Mouse (Mus musculus): ENCODE measurements around the gene 1700028P14Rik. TPM values are rescaled to one million over a fixed set of nuclear protein-coding genes. Genes with fewer than 3 reads are reported as not detected.

Gene 1700028P14Rik
- polyA plus RNA-seq, 1 experiment from 2014 or later, result 0.22 TPM

DNA sequence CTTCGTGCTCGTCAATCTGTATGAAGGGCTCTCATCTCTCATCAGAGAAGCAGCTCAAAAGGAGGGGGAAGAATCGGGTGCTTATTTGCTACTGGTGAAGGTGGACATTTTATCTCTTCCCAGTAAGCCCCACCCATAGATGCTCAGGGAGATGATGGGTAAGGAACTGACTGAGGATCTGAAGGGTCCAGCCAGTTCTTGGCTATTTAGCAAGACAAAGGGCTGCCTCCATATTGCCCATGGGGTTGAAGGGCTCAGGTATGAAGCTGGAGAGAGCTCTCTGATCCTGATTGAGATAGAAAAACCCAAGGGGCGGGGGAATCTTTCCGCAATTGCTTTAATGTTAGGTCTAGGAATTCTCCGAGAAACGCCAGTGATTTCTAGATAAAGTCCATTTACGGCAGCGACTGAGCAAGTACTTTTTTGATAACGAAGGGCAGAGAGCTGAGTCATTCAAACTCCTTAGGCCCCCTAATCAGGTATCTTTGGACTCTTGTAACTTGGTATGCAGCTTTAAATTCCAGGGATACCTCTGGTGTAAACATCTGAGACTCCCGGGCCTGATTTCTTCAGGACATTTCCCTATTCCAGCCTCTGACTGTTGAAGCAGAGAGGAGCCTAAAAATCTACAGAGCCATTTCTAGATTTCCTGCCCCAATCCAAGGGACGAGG lies 4.8 kb upstream of the 1700028P14Rik start:
- H3K4me3 ChIP-seq, result no peak overlapping the region
- H3K27me3 ChIP-seq (replicated peaks; ENCODE audit: low read depth, poor library complexity, severe bottlenecking), result no peaks in the 10 kb centered on the region; the same call in 1 of the 2 replicates
- no peaks in the 10 kb centered on the region for H3K36me3 ChIP-seq (replicated peaks)
- H3K27ac ChIP-seq (replicated peaks), result no peak overlapping the region
- H3K9me3 ChIP-seq, result no peaks in the 10 kb centered on the region
- H3K4me1 ChIP-seq, result peaks cover 7% of the 10 kb centered on the region
- DNase-seq (ENCODE audit: low spot score), result no peak
- 65% methylated on average over 12 of the region's 12 CpGs for WGBS

DNA sequence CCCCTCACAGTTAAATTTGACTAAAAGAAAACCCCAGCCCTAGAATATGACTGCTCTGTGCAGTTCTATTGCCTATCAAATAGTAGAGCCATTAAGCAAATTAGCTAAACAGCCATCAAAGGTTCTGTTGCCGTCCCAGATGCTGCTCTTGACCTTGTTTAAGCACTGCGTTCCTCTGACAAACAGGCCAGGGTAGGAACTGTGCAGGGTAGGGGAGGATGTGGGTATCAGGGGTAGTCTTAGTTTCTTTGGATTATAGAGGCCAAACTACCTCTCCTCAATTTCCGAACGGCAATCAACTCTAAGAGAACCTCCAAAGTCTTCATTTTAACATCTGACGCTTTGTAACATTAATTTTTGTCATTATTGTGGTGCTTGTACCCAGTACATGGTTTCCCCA lies 542 bp upstream of the 1700028P14Rik start:
- no peak overlapping the region for H3K27ac ChIP-seq (replicated peaks)
- H3K27me3 ChIP-seq (replicated peaks; ENCODE audit: low read depth, poor library complexity, severe bottlenecking), result peaks cover 11% of the 10 kb centered on the region
- no peaks in the 10 kb centered on the region for H3K9me3 ChIP-seq
- no peak for DNase-seq (ENCODE audit: low spot score)
- peaks cover 8% of the 10 kb centered on the region for H3K4me1 ChIP-seq
- no peak overlapping the region for H3K4me3 ChIP-seq
- H3K36me3 ChIP-seq (replicated peaks), result no peaks in the 10 kb centered on the region
- WGBS, result 88% methylated on average over 5 of the region's 5 CpGs

DNA sequence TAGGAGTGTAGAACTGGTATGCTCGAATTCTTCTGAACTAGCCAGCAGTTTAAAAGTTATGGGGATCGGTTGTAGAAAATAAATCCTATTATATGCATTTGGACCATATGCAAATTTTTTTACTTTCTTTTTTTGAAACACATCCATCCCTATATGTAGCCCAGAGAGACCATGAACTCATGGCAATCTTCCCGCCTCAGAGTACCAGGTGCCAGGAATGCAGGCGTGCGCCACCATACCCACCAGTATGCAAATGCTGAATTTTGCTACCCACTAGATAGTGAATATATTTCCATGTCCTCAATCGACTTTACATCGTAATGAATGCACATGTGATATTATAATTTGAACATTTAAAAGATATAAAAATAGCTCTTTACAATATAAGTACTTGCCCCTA lies 5.3 kb downstream of the 1700028P14Rik start:
- Histone ChIP-seq H3K36me3 (replicated peaks) (no peaks in the 10 kb centered on the region), H3K4me1 (peaks cover under 1% of the 10 kb centered on the region; the same call in 1 of the 2 replicates), H3K4me3 (no peak overlapping the region), H3K9me3 (no peaks in the 10 kb centered on the region), H3K27me3 (replicated peaks; ENCODE audit: low read depth, poor library complexity, severe bottlenecking) (peaks cover 11% of the 10 kb centered on the region), H3K27ac (replicated peaks) (no peak overlapping the region)
- DNase-seq (ENCODE audit: low spot score), result no peak
- WGBS, result 91% methylated on average over 7 of the region's 7 CpGs

DNA sequence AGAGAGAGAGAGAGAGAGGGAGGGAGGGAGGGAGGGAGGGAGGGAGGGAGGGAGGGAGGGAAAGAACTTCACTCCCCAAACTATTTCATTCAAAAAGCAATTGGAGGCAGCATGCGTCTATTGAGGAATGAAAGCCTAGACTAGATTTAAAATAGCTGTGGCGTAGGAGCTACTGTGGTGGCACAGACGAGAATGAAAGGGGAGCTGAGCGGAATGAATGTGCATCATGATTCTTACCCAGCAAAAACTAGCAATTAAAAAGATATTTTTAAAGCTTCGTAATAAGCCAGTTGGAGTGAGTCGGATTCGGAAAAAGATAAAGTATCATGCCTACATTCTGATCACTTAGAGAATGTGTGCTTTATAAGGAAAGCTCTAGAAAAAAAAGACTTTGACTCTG lies 7.3 kb downstream of the 1700028P14Rik start:
- no peak for DNase-seq (ENCODE audit: low spot score)
- Histone ChIP-seq H3K36me3 (replicated peaks) (no peaks in the 10 kb centered on the region), H3K27me3 (replicated peaks; ENCODE audit: low read depth, poor library complexity, severe bottlenecking) (no peaks in the 10 kb centered on the region), H3K27ac (replicated peaks) (no peak overlapping the region), H3K4me1 (no peaks in the 10 kb centered on the region), H3K9me3 (no peaks in the 10 kb centered on the region), H3K4me3 (no peak overlapping the region)
- WGBS, result 80% methylated on average over 7 of the region's 7 CpGs

DNA sequence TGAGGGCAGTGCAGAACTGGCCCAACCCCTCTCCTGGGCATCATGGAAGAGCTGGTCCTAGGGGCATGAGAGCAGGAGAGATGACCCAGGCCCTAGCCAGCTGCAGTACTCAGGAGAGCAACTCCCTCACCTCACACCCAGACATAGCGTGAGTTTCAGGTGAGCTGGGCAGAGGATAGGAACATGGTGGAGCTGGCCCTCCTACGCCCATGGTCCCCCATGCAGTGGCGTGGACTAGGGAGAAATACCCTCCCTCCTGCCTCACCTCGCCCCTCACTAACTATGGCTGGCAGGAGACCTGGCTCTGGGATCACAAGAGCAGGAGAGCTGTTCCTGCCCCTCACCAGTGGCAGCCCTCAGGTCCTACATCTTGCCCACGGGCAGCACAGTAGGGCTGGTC lies 8.8 kb downstream of the 1700028P14Rik start:
- Histone ChIP-seq H3K4me3 (no peak overlapping the region), H3K27ac (replicated peaks) (no peak overlapping the region), H3K27me3 (replicated peaks; ENCODE audit: low read depth, poor library complexity, severe bottlenecking) (no peaks in the 10 kb centered on the region), H3K4me1 (no peaks in the 10 kb centered on the region), H3K36me3 (replicated peaks) (no peaks in the 10 kb centered on the region), H3K9me3 (no peaks in the 10 kb centered on the region)
- DNase-seq (ENCODE audit: low spot score), result no peak
- 86% methylated on average over 5 of the region's 5 CpGs for WGBS

DNA sequence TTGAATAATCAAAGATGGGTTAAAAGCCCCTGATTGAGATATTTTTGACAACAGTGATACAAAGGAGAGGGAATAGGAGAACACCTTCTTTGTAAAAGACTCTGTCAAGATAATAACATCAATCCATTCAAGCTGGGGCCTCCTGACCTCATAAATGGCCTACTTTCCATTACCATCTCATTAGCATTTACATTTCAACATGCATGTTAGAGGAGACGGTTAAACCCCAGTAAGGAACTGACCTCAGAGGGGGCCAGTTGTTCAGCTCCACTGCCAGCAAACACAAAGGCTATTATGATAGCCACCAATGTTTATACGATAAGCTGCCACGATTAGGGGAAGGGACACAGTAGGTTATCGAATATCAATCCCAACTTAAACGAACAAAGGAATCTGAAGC lies 15.8 kb downstream of the 1700028P14Rik start:
- no peaks in the 10 kb centered on the region for H3K36me3 ChIP-seq (replicated peaks)
- H3K27ac ChIP-seq (replicated peaks), result no peak overlapping the region
- H3K4me3 ChIP-seq, result no peak overlapping the region
- no peak for DNase-seq (ENCODE audit: low spot score)
- 60% methylated on average over 5 of the region's 5 CpGs for WGBS
- no peaks in the 10 kb centered on the region for H3K4me1 ChIP-seq
- no peaks in the 10 kb centered on the region for H3K27me3 ChIP-seq (replicated peaks; ENCODE audit: low read depth, poor library complexity, severe bottlenecking)
- no peaks in the 10 kb centered on the region for H3K9me3 ChIP-seq

DNA sequence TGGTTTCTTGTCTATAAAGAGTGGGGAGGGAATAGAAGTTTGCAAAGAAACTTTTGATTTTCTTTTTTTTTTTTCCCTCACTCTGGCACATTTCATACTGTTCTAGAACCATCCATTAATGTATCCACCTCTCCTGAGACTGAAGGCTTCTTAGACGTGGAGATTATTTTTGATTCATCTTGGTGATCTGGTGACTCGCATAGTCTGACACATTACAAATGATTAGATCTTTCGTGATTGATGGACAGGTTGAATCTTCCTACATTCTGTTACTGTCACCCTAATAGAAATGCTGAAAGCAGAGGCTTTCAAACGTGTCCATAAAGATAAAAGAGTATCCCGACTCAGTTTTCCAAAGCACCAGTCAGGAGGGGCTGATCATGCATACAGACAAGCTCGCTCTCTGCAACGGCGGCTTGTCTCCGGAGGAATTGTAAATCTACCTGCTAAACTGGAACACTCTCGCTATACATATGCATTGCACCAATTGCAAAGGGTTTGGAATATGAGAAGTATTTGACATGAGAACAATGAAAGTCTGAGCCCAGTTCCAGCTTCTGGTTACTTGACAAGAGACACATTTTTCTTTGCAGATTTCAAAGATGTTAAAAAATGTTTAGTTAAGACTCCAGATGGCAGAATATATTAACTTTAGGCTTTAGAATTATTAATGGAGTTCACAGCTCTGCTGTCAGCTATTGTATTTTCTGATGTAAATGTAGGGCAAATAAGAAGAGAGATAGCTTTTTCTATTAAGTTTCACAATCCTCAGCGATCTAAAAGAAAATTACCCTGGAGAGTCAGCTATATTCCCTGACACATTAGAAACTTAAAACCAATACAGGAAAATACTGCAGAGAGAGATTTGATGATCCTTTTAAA lies 20.8 kb downstream of the 1700028P14Rik start:
- H3K27me3 ChIP-seq (replicated peaks; ENCODE audit: low read depth, poor library complexity, severe bottlenecking), result no peaks in the 10 kb centered on the region
- no peaks in the 10 kb centered on the region for H3K4me1 ChIP-seq
- no peak for DNase-seq (ENCODE audit: low spot score)
- no peaks in the 10 kb centered on the region for H3K36me3 ChIP-seq (replicated peaks)
- 85% methylated on average over 11 of the region's 11 CpGs for WGBS
- no peaks in the 10 kb centered on the region for H3K9me3 ChIP-seq
- no peak overlapping the region for H3K27ac ChIP-seq (replicated peaks)
- H3K4me3 ChIP-seq, result no peak overlapping the region

DNA sequence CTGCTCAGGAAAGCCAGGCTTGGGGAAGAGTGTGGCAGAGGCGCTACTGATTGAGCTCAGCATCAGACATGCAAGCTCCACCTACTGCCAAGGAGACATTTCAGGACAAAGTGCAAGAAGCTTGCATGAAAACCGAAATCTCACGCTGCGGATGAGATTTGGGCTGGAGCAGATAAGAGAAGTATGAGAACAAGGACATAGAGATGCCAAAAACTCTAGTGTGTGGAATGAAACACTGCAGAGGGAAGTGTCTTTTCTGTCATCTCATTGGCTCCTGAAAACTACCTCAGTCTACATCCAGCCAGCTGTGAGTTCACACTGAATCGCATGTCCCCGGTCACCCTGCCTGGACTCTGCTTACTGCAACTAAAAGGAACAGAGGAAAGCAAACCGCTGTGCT lies 38.3 kb downstream of the 1700028P14Rik start:
- Histone ChIP-seq H3K4me3 (no peak overlapping the region), H3K9me3 (no peaks in the 10 kb centered on the region), H3K4me1 (no peaks in the 10 kb centered on the region), H3K36me3 (replicated peaks) (no peaks in the 10 kb centered on the region), H3K27me3 (replicated peaks; ENCODE audit: low read depth, poor library complexity, severe bottlenecking) (no peaks in the 10 kb centered on the region), H3K27ac (replicated peaks) (no peak overlapping the region)
- DNase-seq (ENCODE audit: low spot score), result no peak
- 92% methylated on average over 7 of the region's 7 CpGs for WGBS

DNA sequence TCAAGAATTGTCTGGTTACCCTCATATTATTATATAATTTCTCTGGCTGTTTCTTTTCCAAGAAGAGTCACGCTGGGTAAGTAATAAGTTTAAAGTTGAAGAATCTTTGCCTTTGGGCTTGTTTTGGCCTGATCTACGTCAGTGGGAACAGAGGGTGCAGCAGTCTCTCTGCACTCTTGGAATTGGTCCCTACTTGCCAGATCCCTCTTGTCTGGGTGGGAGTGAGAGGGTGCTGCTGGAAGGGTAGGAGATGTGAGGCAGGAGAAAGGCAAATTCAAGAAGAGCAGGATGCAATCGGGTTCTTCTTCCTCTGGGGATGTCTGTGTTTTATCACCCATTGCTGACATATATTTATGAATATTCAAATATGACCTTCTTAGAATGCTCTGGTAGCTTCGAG lies 42.9 kb downstream of the 1700028P14Rik start:
- no peak overlapping the region for H3K27ac ChIP-seq (replicated peaks)
- no peaks in the 10 kb centered on the region for H3K36me3 ChIP-seq (replicated peaks)
- DNase-seq (ENCODE audit: low spot score), result no peak
- H3K9me3 ChIP-seq, result no peaks in the 10 kb centered on the region
- no peaks in the 10 kb centered on the region for H3K4me1 ChIP-seq
- 80% methylated on average over 4 of the region's 4 CpGs for WGBS
- H3K27me3 ChIP-seq (replicated peaks; ENCODE audit: low read depth, poor library complexity, severe bottlenecking), result no peaks in the 10 kb centered on the region
- H3K4me3 ChIP-seq, result no peak overlapping the region

DNA sequence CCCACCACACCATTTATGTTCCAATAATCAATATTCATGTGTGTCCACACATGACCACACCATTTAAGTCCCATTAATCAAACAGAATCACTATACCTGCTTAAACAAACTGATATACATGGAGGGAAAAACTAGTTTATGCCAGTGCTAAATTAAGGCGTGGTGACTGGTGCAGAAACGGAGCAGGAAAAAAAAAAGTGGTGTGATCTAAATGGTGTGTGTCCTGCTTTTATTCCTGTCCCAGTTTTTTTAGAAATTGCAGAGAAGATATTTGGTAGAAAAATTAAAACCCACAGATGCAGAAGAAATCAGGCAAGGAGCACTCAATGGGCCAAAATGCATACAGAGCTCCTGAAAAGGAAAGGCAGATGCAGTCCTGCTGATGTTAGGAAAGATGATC lies 44.7 kb downstream of the 1700028P14Rik start:
- H3K9me3 ChIP-seq, result no peaks in the 10 kb centered on the region
- no peaks in the 10 kb centered on the region for H3K27me3 ChIP-seq (replicated peaks; ENCODE audit: low read depth, poor library complexity, severe bottlenecking)
- no peak overlapping the region for H3K27ac ChIP-seq (replicated peaks)
- no peak for DNase-seq (ENCODE audit: low spot score)
- no peaks in the 10 kb centered on the region for H3K36me3 ChIP-seq (replicated peaks)
- no peak overlapping the region for H3K4me3 ChIP-seq
- H3K4me1 ChIP-seq, result no peaks in the 10 kb centered on the region
- 88% methylated on average over 2 of the region's 2 CpGs for WGBS

DNA sequence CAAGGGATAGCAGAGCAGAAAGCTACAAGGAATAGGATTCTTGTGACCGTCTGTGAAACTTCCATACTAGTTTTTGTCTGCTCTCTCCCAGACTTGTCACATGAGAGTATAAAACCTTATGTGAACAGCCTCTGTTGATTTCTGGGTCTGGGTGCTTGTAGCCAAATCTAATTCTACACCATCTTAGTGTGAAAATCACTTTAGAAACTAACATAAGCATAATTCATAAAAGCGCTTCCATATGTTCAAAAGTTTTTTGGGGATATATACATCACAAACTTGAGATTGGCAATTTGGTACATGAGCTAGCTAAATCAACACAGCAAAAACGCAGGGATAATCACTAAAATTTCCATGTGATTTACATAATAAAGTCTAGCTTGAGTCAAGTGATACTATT lies 57.7 kb downstream of the 1700028P14Rik start:
- H3K36me3 ChIP-seq (replicated peaks), result no peaks in the 10 kb centered on the region
- 88% methylated on average over 3 of the region's 3 CpGs for WGBS

DNA sequence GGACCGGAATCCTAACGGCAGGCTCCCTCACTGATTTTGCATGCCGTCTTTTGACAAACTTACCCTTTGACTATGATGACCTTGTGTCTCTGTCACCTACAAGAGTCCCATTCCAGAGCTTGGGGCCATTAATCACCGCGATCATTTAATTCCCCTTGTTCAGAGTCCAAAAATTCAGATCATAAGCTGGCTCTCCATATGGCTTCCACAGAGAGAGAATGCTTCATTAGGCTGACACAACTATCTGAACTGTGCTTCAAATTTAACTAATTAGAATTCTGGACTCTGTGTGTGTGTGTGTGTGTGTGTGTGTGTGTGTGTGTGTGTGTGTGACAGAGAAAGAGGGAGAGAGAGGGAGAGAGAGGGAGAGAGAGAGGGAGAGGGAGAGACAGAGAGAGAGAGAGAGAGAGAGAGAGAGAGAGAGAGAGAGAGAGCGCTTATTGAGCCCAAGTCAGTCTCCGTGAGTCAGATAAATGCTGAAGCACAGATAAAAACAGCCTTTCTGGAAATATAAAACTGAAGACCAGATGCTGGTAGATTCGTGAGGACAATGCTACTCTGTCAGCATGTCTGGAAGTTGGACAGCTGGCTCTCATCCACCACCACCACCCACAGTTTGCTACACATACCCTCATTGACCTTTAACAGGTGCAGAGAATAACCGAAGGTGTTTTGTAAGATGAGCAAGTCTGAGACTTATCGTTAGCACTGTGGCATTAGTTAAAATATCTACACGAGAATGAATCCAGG lies 73.8 kb downstream of the 1700028P14Rik start:
- Histone ChIP-seq H3K4me3 (no peak overlapping the region), H3K27ac (replicated peaks) (no peak overlapping the region), H3K9me3 (no peaks in the 10 kb centered on the region), H3K36me3 (replicated peaks) (no peaks in the 10 kb centered on the region), H3K4me1 (no peaks in the 10 kb centered on the region), H3K27me3 (replicated peaks; ENCODE audit: low read depth, poor library complexity, severe bottlenecking) (no peaks in the 10 kb centered on the region)
- 80% methylated on average over 11 of the region's 11 CpGs for WGBS
- DNase-seq (ENCODE audit: low spot score), result no peak

More for the DNA sequence above, 57.7 kb downstream of the 1700028P14Rik start:
- H3K27ac ChIP-seq (replicated peaks), result no peak overlapping the region
- no peak for DNase-seq (ENCODE audit: low spot score)
- H3K9me3 ChIP-seq, result no peaks in the 10 kb centered on the region
- no peak overlapping the region for H3K4me3 ChIP-seq
- no peaks in the 10 kb centered on the region for H3K27me3 ChIP-seq (replicated peaks; ENCODE audit: low read depth, poor library complexity, severe bottlenecking)
- H3K4me1 ChIP-seq, result no peaks in the 10 kb centered on the region
